Mouse (Mus musculus): Measurements from ENCODE around the gene Timm44.

Gene Timm44

GRCm38 (mm10) chr8:4275275-4276110 lies at the start of gene Timm44:
Gene Timm44 (minus strand): TSS chr8:4275913.
- peak; percentile 94 for DNase-seq (ENCODE audit: extremely low spot score)

DNA sequence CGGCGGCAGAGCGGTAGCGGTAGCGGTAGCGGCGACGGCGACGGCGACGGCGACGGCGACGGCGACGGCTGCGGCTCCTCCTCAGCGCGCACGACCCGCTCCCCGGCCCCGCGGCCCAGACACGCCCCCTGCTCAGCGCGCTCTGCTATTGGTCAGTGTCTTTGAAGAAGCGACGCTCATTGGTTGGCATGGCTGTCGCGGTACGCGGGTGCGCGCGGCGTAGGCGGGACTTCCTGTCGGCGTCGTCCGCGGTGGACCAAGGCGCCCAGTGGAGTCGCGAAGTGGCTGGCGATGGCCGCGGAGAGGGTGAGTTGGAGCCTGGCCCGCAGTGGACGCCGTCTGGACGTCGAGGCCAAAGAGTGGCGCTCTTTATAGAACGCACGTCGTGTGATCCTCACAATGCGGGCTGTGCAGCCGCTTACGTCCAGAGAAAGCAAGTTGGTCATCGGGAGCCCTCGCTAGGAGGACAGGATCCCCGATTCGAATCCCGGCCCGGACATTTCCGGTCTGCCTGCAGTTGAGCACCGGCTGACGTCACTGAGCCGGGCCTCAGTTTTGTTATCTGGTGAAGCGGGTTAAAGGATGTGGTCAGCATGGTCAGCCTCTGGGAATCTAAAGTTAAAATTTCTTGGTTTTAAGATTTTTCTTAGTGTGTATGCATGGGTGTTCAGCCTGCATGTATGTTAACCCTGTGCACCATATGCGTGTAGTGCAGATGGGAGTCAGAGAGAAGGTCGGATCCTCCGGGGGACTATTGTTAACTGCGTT lies 49.5 kb upstream of the Timm44 start, which contains the start of the genes Ccl25 and Elavl1:
Gene Ccl25, plus strand, starts transcription at position 228 of the 768 bp plus-strand sequence.
Gene Elavl1, minus strand, starts transcription at position 431 of the 768 bp plus-strand sequence.
- peak; percentile 98 for DNase-seq (ENCODE audit: extremely low spot score)

GRCm38 (mm10) chr8:4324525-4324924 lies 48.8 kb upstream of the Timm44 start:
- no peak for DNase-seq (ENCODE audit: extremely low spot score)

DNA sequence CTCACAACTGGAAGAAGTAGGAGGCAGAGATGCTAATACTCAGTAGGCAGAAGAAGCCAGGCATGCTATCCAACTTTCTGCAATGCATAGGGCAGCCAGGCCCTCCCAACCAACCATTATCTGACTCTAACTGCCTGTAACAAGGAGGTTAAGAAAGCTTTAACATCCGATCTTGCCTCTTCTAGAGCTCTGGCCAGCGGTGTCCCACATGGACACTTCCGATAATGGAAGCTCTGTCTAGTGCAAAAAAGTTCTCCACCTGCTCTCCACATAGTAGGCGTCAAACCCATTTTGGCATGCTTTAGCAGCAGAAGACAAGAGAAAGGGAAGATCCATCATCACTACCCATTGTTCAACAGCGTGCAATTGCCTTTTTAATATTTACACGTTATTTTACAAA lies 48.2 kb upstream of the Timm44 start:
- DNase-seq (ENCODE audit: extremely low spot score) = no peak

- peak; percentile 87 for DNase-seq (ENCODE audit: extremely low spot score)
Measured at GRCm38 (mm10) chr8:4322470-4322869, 46.8 kb upstream of the Timm44 start.

GRCm38 (mm10) chr8:4321031-4321430 lies 45.3 kb upstream of the Timm44 start:
- no peak for DNase-seq (ENCODE audit: extremely low spot score)

DNA sequence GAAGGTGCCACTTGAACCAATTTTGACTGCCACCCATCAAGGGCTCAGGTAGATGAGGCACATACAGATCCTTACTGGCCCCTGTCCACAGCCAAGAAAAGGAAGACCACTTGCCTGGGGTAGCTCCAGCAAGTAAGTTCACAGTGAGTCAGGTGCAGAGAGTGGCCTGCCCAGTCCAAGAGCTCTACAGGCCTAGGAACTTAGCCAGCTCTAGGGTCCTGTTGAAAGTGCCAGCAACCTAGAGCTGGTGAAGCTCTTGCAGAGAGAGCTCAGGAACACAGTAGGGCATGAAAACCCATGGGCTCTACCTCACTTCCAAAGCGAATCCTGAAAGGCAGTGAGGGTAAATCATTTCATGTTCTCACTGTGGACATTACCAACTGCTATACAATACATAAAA lies 44.7 kb upstream of the Timm44 start:
- DNase-seq (ENCODE audit: extremely low spot score) = no peak

DNA sequence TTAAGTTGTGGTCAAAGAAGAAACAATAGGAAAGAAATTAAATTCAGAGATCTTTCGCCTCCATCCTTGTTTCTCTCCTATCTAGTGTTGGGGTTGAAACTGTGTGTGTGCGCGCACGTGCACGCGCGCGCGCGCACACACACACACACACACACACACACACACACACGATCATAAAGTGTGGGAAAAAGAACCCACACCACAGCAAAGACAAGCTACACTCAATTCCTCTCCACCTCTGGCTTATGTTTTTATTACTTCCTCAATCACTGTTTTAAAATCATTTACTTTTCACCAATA lies 43.8 kb upstream of the Timm44 start:
- no peak for DNase-seq (ENCODE audit: extremely low spot score)

GRCm38 (mm10) chr8:4318796-4319572 lies 43.3 kb upstream of the Timm44 start:
- DNase-seq (ENCODE audit: extremely low spot score) = no peak

DNA sequence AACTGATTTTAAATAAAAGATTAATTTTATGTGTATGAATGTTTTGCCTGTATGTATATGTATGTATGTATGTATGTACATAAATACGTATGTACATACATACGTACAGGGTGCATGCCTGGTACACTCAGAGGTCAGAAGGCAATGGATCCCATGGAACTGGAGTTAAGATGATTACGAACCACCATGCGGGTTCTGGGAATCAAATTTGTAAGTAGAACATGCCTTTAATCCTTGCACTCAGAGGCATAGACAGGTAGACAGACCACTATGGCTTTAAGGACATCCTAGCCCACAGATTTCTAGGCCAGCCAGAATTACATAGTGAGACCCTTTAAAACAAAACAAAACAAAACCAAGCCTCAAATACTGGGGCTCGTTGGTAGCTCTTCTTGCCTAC lies 42.4 kb upstream of the Timm44 start:
- no peak for DNase-seq (ENCODE audit: extremely low spot score)

DNA sequence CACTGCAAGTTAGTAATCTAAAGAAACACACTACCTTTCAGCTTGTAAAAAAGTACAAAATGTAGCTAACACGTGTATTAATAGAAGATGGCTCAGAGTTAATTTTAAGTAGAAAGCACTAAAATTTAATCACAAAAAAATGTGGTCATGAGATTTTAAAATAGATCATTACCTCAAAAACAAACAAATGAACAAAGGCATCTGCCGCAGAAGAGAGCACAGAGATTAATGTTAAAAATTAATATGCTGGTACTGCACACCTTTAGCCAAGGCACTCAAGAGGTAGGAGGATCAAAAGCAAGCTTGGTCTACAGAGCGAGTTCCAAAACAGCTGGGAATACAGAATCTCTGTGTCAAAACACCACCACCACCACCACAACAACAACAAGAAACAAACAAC lies 39.1 kb upstream of the Timm44 start:
- no peak for DNase-seq (ENCODE audit: extremely low spot score)

DNA sequence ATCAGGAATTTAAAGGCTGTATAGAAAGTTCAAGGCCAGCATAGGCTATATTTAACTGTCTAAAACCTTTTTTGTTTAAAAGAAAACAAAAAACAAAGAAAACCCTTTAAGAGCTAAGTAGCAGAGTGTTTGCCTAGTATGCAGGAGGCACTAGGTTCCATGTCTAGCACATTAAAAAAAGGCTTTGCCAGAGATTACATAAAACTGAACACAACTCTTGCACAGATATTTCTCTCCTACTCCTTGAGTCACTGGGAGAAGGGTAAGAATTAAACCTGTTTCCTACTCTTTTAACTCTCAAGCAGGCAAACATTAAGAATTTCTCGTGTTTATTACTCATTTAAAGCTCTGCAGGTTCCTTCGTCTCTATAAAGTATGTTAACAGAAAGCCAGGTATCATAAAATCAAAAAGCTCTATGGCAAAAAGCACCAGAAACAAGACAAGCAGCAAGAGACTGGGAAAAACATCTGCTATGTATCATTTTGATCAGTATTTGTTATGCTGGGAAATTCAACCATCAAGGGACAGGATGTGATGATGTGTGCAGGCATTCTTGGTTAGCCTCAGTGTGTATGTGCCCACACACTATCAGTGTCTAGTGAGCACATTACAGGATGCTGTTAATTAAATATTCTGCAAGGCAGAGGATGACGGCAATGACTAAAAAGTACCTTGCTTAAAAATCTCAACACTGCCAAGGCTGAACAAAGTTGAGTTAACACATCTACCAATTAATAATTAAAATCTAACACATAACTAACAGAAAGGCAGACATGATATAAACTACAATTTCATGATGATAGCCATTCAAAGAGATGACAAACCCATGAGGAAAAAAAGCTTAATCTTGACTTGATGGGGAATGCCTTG lies 37.8 kb upstream of the Timm44 start:
- DNase-seq (ENCODE audit: extremely low spot score) = no peak

DNA sequence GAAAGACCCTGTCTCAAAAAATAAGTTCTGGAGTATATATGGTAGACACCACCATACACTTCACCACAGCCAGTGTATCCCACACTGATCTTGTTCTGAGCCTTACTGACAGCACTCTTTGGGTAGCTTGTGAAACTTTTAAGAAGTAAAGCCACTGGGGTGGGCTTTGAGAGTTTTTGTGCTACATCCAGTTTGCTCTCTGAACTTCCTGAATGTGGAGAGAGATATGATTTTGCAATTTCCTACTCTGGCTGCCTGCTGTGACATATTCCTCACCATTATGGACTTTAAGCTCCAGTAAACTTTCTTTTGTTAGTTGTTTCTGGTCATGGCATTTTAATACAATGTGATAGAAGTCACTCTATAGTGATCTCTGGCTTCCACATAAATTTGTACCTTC lies 36.4 kb upstream of the Timm44 start:
- DNase-seq (ENCODE audit: extremely low spot score) = no peak

DNA sequence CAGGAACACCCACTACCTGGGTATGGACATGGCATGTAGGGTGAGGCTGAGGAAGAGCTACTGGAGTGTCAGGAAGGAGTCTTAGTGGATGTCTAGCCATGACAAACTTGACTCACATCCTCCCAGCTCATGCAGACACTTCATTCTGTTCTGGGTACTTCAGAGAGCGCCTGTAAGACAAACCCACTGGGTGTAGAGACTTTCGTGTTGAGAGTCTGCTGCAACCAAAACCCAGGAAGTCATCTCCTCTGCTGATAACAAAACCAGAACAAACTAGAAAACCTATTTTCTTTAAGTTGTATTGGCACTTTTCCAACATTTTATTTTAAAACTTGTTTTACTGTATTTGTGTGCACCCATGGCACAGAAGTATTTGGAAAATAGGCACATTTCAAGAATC lies 30.1 kb upstream of the Timm44 start:
- DNase-seq (ENCODE audit: extremely low spot score) = no peak

DNA sequence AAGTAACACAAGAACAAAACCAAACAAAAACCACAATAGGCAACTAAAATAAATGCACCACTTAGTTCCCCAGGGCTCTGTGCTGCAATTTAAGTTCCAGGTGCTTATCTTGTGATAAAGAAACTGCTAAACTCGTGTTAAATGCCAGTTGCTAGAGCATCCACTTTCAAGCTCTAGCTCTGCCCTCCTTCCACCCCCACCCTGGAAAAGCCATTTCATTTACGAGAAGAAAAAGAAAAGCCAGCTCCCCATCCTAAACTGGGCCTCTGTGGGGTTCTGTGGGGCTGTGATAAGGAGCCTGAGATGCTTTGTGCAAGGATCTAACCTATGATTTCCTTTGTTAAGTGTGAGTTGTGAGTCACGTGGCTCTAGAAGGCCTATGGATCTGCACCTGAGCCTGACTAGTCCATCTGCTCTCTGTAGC lies 28.4 kb upstream of the Timm44 start:
- no peak for DNase-seq (ENCODE audit: extremely low spot score)

GRCm38 (mm10) chr8:4297822-4298221 lies 22.1 kb upstream of the Timm44 start:
- no peak for DNase-seq (ENCODE audit: extremely low spot score)

DNA sequence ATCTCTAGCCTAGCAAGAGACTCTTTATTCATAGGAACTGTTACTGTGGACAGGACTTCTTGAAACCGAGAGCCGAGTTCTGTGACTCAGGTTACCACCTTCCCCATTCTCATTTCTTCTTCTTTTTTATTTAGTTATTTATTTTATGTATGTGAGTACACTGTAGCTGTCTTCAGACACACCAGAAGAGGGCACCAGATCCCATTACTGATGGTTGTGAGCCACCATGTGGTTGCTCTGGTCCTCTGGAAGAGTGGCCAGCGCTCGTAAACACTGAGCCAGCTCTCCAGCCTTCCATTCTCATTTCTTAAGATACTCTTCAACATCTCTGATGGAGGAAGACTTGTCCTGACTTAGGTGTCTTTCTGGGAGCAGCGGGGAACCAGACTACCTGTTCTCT lies 17.0 kb upstream of the Timm44 start:
- DNase-seq (ENCODE audit: extremely low spot score) = no peak

DNA sequence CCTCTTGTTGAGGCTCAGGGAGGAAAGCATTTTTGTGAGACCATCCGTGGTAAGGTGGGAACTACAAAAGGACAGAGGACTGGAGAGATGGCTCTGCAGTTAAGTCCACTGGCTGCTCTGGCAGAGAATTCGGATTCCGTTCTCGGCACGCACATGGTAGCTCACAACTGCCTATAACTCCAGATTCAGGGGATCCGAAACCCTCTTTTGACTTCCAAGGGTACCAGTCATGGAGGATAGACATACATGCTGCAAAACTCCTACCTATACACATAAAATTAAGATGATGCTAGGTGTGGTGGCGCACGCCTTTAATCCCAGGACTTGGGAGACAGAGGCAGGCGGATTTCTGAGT lies 375 bp upstream of the Timm44 start:
- no peak for DNase-seq (ENCODE audit: extremely low spot score)

- no peak for DNase-seq (ENCODE audit: extremely low spot score)
Measured at GRCm38 (mm10) chr8:4269609-4270008, 6.1 kb downstream of the Timm44 start.

GRCm38 (mm10) chr8:4267627-4268026 lies 8.1 kb downstream of the Timm44 start:
- DNase-seq (ENCODE audit: extremely low spot score) = no peak

- DNase-seq (ENCODE audit: extremely low spot score) = no peak
Measured at GRCm38 (mm10) chr8:4265160-4265914, 10.4 kb downstream of the Timm44 start.

Measured in embryo, embryonic 9.5 days (tissue).